Mouse (Mus musculus) urinary bladder, postnatal 10 days (tissue): Measurements from ENCODE around the gene Zfp598.

Experiments used
- DNase-seq: peaks from one replicate; pipeline ENCODE4 v3.0.0; 2022; ENCODE audit warnings: low spot score

Zfp598 gene

DNA sequence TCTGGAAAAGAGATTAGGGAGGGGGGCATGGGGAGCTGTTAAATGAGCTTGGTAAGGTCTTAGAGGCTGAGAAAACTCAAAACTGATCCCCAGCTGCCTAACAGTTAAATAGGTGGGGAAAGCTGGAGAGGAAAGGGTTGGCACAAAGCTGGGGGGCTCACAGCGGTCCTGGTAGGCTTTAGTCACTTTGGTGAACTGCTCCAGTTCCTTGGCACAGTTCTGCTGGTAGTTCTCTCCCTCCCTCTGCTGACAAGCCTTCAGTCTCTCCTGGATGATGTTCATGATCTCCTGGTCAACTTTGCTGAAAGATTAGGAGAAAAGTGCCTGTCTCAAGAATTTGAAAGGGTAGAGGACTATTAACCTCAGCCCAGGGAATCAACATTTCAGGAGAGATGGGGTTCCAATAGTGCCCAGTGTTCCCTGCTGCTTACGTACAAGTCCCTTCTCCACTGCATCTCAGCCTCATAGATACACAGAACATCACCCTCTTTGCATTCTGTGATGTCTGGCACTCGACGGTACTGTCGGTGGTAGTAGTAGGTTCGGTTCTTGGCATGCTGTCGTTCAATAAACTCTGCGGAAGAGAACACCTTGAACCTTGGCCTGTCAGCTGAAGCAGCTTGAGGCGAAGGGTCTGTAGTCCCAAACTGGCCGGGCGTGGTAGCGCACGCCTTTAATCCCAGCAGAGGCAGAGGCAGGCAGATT, 52.9 kb downstream of the Zfp598 start:
- no peak for DNase-seq

GRCm38 (mm10) chr17:24723122-24723880, 53.8 kb downstream of the Zfp598 start:
- DNase-seq: no peak

- no peak for DNase-seq
These were observed 54.3 kb downstream of the Zfp598 start for GRCm38 (mm10) chr17:24723881-24724180.

GRCm38 (mm10) chr17:24724184-24724583, 54.7 kb downstream of the Zfp598 start, which contains the start of gene Ndufb10:
Gene Ndufb10 (minus strand): TSS chr17:24724478.
- peak; percentile 91 for DNase-seq

DNA sequence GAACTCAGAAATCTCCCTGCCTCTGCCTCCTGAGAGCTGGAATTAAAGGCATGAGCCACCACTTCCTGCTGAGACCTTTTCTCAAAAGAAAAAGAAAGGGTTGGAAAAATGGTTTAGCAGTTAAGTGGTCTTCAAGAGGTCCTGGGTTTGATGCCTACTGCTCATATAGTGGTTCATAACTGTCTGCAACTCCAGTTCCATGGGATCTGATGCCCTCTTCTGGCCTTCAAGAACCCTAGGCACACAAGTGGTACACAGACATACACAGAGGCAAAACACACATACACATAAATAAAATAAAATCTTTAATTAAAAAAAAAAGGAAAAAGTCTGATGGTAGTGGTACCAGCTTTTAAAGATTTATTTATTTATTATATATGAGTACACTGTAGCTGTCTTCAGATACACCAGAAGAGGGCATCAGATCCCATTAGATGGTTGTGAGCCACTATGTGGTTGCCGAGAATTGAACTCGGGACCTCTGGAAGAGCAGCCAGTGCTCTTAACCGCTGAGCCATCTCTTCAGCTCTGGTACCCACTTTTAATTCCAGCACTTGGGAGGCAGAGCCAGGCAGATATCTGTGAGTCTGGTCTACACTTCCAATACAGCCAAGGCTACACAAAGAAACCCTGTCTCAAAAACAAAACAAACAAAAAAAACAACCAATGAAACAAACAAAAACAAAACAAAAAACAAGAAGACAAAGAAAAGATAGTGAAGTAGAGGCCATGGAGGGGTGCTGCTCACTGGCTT, 56.3 kb downstream of the Zfp598 start:
- DNase-seq: no peak

- DNase-seq: no peak
These were observed 58.1 kb downstream of the Zfp598 start, which contains the start of gene Rpl3l for GRCm38 (mm10) chr17:24727618-24728017. Gene Rpl3l (plus strand): TSS chr17:24727820.

GRCm38 (mm10) chr17:24728184-24728583, 58.7 kb downstream of the Zfp598 start:
- no peak for DNase-seq

- DNase-seq: no peak
These were observed 59.6 kb downstream of the Zfp598 start for GRCm38 (mm10) chr17:24729067-24729466.

DNA sequence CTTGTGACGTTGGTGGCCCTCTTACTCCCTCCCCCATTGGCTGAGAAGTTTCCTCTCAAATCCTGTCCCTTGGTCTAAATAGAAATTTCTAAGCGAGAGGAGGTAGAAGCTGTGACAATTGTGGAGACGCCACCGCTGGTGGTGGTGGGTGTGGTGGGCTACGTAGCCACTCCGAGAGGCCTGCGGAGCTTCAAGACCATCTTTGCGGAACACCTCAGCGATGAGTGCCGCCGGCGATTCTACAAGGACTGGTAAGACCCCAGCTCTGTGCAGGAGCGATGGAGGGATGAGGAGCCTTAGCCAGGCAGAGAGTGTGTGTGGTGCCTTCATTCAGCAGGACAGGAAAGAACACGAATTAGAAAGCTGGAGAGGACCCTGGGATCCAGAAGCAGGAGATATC, 61.3 kb downstream of the Zfp598 start:
- no peak for DNase-seq
